Mouse (Mus musculus): ENCODE data around the gene Lypd3. TPM values are rescaled to one million over a fixed set of nuclear protein-coding genes. Genes with fewer than 3 reads are reported as not detected.

Gene Lypd3
- total and polyA plus RNA-seq, 3 experiments, result not detected

DNA sequence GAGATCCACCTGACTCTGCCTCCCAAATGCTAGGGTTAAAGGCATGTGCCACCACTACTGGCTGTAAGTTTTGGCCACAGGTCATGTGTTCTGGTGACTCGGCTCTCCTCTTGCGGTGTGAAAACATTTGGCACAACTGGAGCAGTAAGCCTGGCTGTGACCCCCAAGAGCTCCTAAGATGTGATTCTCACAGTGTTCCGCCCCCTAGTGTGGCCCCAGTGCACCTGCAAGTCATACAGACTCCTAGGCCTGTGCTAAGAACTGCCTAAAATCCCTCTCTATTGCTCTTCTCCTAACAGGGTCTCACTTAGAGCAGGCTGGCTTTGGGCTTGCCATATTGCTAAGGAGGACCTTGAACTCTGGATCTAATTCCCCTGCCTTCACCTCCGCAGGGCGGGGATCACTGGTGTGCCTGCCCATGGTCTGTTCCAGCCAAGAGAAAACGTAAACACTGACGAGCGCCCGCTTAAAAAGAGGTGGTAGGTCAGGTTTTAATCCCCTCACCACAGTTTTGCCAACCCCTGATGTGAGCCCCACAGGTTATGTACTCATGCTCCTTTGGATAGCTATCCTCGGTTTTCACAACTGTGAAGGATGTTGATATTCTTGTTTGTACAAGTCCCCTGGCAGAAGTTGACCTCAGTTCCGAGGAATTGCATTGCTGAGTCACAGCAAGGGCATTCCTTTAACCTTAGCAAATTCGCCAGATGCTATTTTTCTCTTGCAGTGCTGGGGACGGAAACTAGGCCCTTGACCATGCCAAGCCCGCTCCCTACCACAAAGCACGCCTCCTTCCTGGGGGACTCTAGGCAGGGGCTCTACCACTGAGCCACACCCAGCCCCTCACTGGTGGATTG, 36.9 kb upstream of the Lypd3 start:
- H3K4me3 ChIP-seq, result no peak overlapping the region
- intact Hi-C loops (cut with DNase I), result no loop called here
- H3K79me2 ChIP-seq (replicated peaks; ENCODE audit: control insufficient read depth, insufficient read depth, low read length), result no peaks in the 10 kb centered on the region
- peaks cover 1% of the 10 kb centered on the region; the same call in 1 of the 2 replicates for H3K4me1 ChIP-seq (ENCODE audit: control insufficient read depth, insufficient read depth, low read length)
- H3K27ac ChIP-seq, result peak overlapping the region; percentile 53
- no peaks in the 10 kb centered on the region for H3K27me3 ChIP-seq (ENCODE audit: control insufficient read depth, insufficient read depth, low read length)
- H3K9ac ChIP-seq (ENCODE audit: low read depth, low read length), result no peak overlapping the region
- H3K36me3 ChIP-seq (ENCODE audit: control insufficient read depth, insufficient read depth, low read length), result no peaks in the 10 kb centered on the region
- 73% methylated on average over 15 of the region's 15 CpGs for WGBS
- DNase-seq, result peak in 1 of 2 experiments; percentile 33
- TF ChIP-seq CTCF (IDR thresholded peaks at IDR 0.05) (peak; percentile 25; the same call in 1 of the 2 replicates), EP300 (IDR thresholded peaks at IDR 0.05; ENCODE audit: insufficient read depth, low read depth, low read length) (no peak)

DNA sequence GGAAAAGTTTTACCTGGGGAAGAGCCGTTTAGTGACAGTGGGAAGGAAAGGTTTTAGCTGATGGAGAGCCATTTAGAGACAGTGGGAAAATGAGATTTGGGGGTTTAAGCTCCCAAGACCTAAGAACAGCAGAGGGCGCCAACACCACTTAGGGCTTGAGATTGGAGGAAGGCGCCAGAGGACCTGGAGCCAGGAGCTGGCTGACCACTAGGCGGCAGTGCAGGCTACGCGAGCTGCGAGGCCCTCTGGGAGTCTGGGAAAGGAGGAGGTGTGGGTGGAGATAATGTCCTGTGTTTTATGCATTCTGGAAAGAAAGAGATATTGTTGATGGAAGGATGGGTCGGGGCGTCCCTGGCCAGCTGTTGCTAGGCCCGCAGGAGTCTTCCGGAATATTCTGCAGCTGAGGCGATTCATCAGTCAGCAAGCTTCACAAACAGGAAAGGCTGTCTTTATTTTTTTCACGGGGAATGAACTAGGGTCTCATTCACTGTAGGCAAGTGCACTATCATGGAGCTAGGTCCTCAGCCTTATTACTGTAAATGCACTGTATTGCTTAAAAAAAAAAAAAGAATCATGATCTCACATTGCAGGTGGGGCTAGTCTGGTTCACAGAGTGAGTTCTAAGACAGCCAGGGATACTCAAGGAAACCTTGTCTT, 35.3 kb upstream of the Lypd3 start:
- peak; percentile 89 for TF ChIP-seq EP300 (IDR thresholded peaks at IDR 0.05; ENCODE audit: insufficient read depth, low read depth, low read length)
- TF ChIP-seq POLR2A (IDR thresholded peaks at IDR 0.05; ENCODE audit: insufficient read depth, low read depth, low read length), result no peak
- TF ChIP-seq CTCF (IDR thresholded peaks at IDR 0.05), result peak; percentile 100
- Histone ChIP-seq H3K27me3 (ENCODE audit: control insufficient read depth, insufficient read depth, low read length) (no peaks in the 10 kb centered on the region), H3K27ac (no peak overlapping the region), H3K36me3 (ENCODE audit: control insufficient read depth, insufficient read depth, low read length) (no peaks in the 10 kb centered on the region), H3K9ac (ENCODE audit: low read depth, low read length) (no peak overlapping the region), H3K79me2 (replicated peaks; ENCODE audit: control insufficient read depth, insufficient read depth, low read length) (no peaks in the 10 kb centered on the region), H3K4me3 (peak overlapping the region; percentile 26; the same call in 1 of the 2 replicates), H3K4me1 (ENCODE audit: control insufficient read depth, insufficient read depth, low read length) (peaks cover 1% of the 10 kb centered on the region; the same call in 1 of the 2 replicates)
- peak; percentile 92 to 95 for DNase-seq
- 5% methylated on average over 13 of the region's 13 CpGs for WGBS
- intact Hi-C loops (cut with DNase I), result loop anchor here (1.0 kb wide), 2 partner anchors 52 to 61 kb away; no protein-coding TSS in a partner anchor

DNA sequence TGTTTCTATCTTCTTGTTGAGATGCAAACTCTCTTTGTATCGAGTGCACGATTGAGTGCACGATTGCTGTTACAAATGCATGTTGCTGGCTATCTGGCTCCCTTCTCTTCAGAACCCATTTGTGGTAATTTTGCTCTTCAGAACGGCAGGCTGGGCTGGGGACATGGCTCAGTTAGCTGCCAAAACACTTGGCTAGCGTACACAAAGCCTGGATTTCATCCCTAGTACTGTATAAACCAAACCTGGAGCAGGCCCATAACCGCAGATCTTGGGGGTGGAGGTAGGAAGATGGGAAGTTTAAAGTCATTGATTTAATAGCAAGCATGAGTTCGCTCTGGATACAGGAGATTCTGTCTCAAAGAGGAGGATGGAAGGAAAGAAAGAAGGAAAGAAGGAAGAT, 30.8 kb upstream of the Lypd3 start:
- H3K4me3 ChIP-seq, result no peak overlapping the region
- intact Hi-C loops (cut with DNase I), result no loop called here
- no peaks in the 10 kb centered on the region for H3K79me2 ChIP-seq (replicated peaks; ENCODE audit: control insufficient read depth, insufficient read depth, low read length)
- H3K9ac ChIP-seq (ENCODE audit: low read depth, low read length), result no peak overlapping the region
- peaks cover 1% of the 10 kb centered on the region; the same call in 1 of the 2 replicates for H3K4me1 ChIP-seq (ENCODE audit: control insufficient read depth, insufficient read depth, low read length)
- H3K27ac ChIP-seq, result no peak overlapping the region
- WGBS, result 84% methylated on average over 7 of the region's 7 CpGs
- no peaks in the 10 kb centered on the region for H3K27me3 ChIP-seq (ENCODE audit: control insufficient read depth, insufficient read depth, low read length)
- TF ChIP-seq POLR2A (IDR thresholded peaks at IDR 0.05; ENCODE audit: insufficient read depth, low read depth, low read length), result no peak
- TF ChIP-seq CTCF (IDR thresholded peaks at IDR 0.05), result no peak
- no peak for TF ChIP-seq EP300 (IDR thresholded peaks at IDR 0.05; ENCODE audit: insufficient read depth, low read depth, low read length)
- H3K36me3 ChIP-seq (ENCODE audit: control insufficient read depth, insufficient read depth, low read length), result no peaks in the 10 kb centered on the region
- no peak for DNase-seq

DNA sequence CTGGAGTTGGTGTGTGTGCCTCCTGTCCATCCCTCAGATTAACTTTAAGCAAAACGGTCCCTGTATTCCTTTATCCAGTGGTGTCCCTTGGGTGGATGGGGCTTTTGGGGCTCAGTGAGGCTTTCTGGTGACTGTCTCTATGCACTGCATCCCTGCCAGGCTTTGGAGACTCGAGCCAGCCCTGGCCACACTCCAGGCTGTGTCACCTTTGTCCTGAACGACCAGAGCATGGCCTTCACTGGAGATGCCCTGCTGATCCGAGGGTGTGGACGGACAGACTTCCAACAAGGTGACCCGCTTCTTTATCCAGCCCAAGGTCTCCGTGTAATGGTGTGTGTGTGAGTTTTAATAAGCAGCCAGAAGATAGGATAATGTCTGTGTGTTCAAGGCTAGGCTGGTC, 30.3 kb upstream of the Lypd3 start:
- Histone ChIP-seq H3K36me3 (ENCODE audit: control insufficient read depth, insufficient read depth, low read length) (no peaks in the 10 kb centered on the region), H3K27me3 (ENCODE audit: control insufficient read depth, insufficient read depth, low read length) (no peaks in the 10 kb centered on the region), H3K4me3 (no peak overlapping the region), H3K79me2 (replicated peaks; ENCODE audit: control insufficient read depth, insufficient read depth, low read length) (no peaks in the 10 kb centered on the region), H3K27ac (no peak overlapping the region), H3K4me1 (ENCODE audit: control insufficient read depth, insufficient read depth, low read length) (peaks cover 1% of the 10 kb centered on the region; the same call in 1 of the 2 replicates), H3K9ac (ENCODE audit: low read depth, low read length) (no peak overlapping the region)
- no peak for TF ChIP-seq EP300 (IDR thresholded peaks at IDR 0.05; ENCODE audit: insufficient read depth, low read depth, low read length)
- no peak for TF ChIP-seq POLR2A (IDR thresholded peaks at IDR 0.05; ENCODE audit: insufficient read depth, low read depth, low read length)
- no peak for TF ChIP-seq CTCF (IDR thresholded peaks at IDR 0.05)
- WGBS, result 73% methylated on average over 7 of the region's 7 CpGs
- DNase-seq, result no peak
- intact Hi-C loops (cut with DNase I), result no loop called here

DNA sequence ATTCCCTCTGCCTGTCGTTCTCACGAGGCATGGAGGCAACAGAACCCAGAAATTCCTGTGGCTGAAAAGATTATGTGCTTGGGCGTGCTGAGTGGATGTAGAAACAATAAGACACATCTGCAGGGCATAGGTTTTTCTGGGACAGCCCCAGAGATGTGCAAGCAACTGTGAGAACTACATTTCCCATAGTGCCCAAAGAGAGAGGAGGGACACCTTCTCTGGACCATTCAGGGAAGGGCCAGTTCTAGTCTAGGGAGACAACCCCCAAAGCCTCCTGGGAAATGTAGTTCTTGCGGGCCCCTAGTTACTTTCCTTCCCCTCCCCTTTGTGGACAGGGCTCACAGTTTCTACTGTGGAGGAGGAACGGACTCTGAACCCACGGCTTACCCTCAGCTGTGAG, 28.3 kb upstream of the Lypd3 start:
- H3K27me3 ChIP-seq (ENCODE audit: control insufficient read depth, insufficient read depth, low read length), result peaks cover 4% of the 10 kb centered on the region; the same call in 1 of the 2 replicates
- no peak overlapping the region for H3K27ac ChIP-seq
- H3K4me3 ChIP-seq, result no peak overlapping the region
- intact Hi-C loops (cut with DNase I), result no loop called here
- H3K36me3 ChIP-seq (ENCODE audit: control insufficient read depth, insufficient read depth, low read length), result no peaks in the 10 kb centered on the region
- TF ChIP-seq POLR2A (IDR thresholded peaks at IDR 0.05; ENCODE audit: insufficient read depth, low read depth, low read length), result no peak
- no peak for TF ChIP-seq CTCF (IDR thresholded peaks at IDR 0.05)
- no peak for TF ChIP-seq EP300 (IDR thresholded peaks at IDR 0.05; ENCODE audit: insufficient read depth, low read depth, low read length)
- 0 out of 2 replicates have a peak, but pooled peaks cover 1% of the 10 kb centered on the region for H3K4me1 ChIP-seq (ENCODE audit: control insufficient read depth, insufficient read depth, low read length)
- H3K9ac ChIP-seq (ENCODE audit: low read depth, low read length), result no peak overlapping the region
- DNase-seq, result peak; percentile 47 to 65
- 59% methylated on average over 6 of the region's 6 CpGs for WGBS
- no peaks in the 10 kb centered on the region for H3K79me2 ChIP-seq (replicated peaks; ENCODE audit: control insufficient read depth, insufficient read depth, low read length)

Data from heart, adult 2 months (tissue).